Mouse (Mus musculus): Measurements from ENCODE around the gene Gm42674.

Gm42674 gene

DNA sequence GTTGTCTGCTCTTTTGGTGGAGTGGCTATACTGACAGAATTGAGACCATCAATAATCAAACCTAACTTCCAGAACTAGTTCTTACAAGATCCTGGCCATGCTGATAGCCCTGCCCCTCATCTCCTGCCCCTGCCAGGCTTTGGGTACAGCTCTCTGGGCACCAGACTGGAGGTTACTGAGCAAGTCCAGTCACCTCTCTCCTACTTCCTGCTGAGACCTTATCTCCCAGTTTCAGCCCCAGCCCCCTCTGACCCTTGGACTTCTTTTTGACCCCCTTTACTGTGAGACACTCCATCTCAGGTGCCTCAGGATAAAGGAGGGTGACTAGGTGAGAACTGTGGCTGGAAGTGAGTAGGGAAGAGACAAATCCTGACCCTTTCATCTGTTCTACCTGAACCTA, 7.4 kb downstream of the Gm42674 start:
- ChIA-PET CTCF (interaction anchor here in 1 of 4 experiments (0.7 kb wide), 1 partner anchor 15 kb away, joined by 5 read pairs; no protein-coding TSS in a partner anchor), POLR2A (interaction anchor here in 1 of 4 experiments (0.7 kb wide), 1 partner anchor 59 kb away, joined by 3 read pairs; no protein-coding TSS in a partner anchor)

- POLR2A ChIA-PET: interaction anchor here in 2 of 4 experiments (0.7 to 4.0 kb wide), 7 partner anchors 8 to 127 kb away, joined by 3 to 19 read pairs (median 4); partner anchors contain the start of gene S100a4 (in 1 of the 2)
- CTCF ChIA-PET: interaction anchor here in 2 of 4 experiments (0.6 to 1.5 kb wide), 5 partner anchors 25 to 120 kb away, joined by 3 to 4 read pairs (median 3); partner anchors contain the start of gene Snapin (in 1 of the 2)
These were observed 9.8 kb downstream of the Gm42674 start for GRCm38 (mm10) chr3:90611494-90611893.

GRCm38 (mm10) chr3:90612061-90612460, 10.4 kb downstream of the Gm42674 start:
- CTCF ChIA-PET: interaction anchor here in 3 of 4 experiments (0.6 to 4.9 kb wide), 8 partner anchors 9 to 104 kb away, joined by 3 to 44 read pairs (median 3); no protein-coding TSS in a partner anchor
- POLR2A ChIA-PET: interaction anchor here in 2 of 4 experiments (0.6 to 4.0 kb wide), 7 partner anchors 8 to 162 kb away, joined by 3 to 19 read pairs (median 4); partner anchors contain the start of genes S100a4 (in 1 of the 2) and Snapin (in 1 of the 2)

- POLR2A ChIA-PET: interaction anchor here in 3 of 4 experiments (0.6 to 4.0 kb wide), 12 partner anchors 9 to 163 kb away, joined by 3 to 19 read pairs (median 4); partner anchors contain the start of genes S100a4 (in 1 of the 3) and Snapin (in 1 of the 3)
These were observed 11.1 kb downstream of the Gm42674 start, which contains the start of gene S100a6 for GRCm38 (mm10) chr3:90612728-90613291. S100a6 (plus strand) TSS chr3:90612882.

GRCm38 (mm10) chr3:90613461-90614147, 11.9 kb downstream of the Gm42674 start:
- ChIA-PET POLR2A (interaction anchor here in 3 of 4 experiments (0.6 to 4.0 kb wide), 13 partner anchors 9 to 108 kb away, joined by 3 to 19 read pairs (median 4); no protein-coding TSS in a partner anchor), CTCF (interaction anchor here (0.6 to 4.9 kb wide), 23 partner anchors 8 to 240 kb away, joined by 3 to 44 read pairs (median 4); partner anchors contain the start of genes S100a14 (in 1 of the 4) and Snapin (in 1 of the 4))

More at GRCm38 (mm10) chr3:90612728-90613291, 11.1 kb downstream of the Gm42674 start, which contains the start of gene S100a6:
- CTCF ChIA-PET: interaction anchor here (0.6 to 4.9 kb wide), 15 partner anchors 9 to 239 kb away, joined by 3 to 44 read pairs (median 3); partner anchors contain the start of genes S100a14 (in 2 of the 4) and Snapin (in 1 of the 4)

- CTCF ChIA-PET: interaction anchor here (0.6 to 4.9 kb wide), 23 partner anchors 9 to 241 kb away, joined by 3 to 44 read pairs (median 4); partner anchors contain the start of genes S100a14 (in 1 of the 4) and Snapin (in 1 of the 4)
These were observed 12.4 kb downstream of the Gm42674 start for GRCm38 (mm10) chr3:90614148-90614530.

DNA sequence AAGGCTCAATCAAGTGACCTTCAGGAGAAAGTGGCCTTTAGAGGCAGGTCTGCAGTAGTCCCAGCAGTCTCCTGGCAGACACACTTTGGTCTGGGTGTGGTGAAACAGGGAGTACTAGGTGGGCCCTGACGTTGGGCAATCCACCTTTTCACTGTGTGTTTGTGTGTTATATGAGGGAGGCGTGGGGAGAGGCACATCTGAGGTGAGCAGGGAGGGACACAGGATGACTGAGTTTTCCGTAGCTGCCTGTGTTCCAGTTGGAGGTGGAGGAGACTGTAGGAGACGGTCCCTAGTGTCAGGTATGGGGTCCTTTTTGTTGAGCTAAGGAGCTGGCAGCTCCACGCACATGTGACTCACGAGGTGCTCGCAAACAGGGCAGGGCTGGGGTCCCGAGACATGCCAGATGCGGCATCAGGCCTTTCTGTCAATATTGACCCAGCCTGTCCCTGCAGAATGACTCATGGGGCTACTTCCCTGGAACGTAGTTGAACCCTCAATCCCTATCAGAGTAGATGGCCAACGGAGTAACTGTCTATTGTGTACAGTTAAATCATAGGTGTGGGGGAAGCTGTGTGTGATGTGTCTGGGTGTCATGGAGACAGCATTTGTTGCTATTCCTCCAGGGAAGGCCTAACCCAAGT, 13.0 kb downstream of the Gm42674 start:
- CTCF ChIA-PET: interaction anchor here (0.6 to 4.9 kb wide), 25 partner anchors 9 to 241 kb away, joined by 3 to 44 read pairs (median 4); partner anchors contain the start of genes Chtop (in 1 of the 4), S100a14 (in 1 of the 4) and Snapin (in 1 of the 4)
- POLR2A ChIA-PET: interaction anchor here in 3 of 4 experiments (0.6 to 2.9 kb wide), 17 partner anchors 10 to 135 kb away, joined by 3 to 18 read pairs (median 5); partner anchors contain the start of gene Snapin (in 2 of the 3)

More at GRCm38 (mm10) chr3:90614148-90614530, 12.4 kb downstream of the Gm42674 start:
- POLR2A ChIA-PET: interaction anchor here in 2 of 4 experiments (0.6 to 4.0 kb wide), 14 partner anchors 9 to 134 kb away, joined by 3 to 19 read pairs (median 5); no protein-coding TSS in a partner anchor

- ChIA-PET POLR2A (interaction anchor here (0.5 to 2.9 kb wide), 17 partner anchors 11 to 140 kb away, joined by 3 to 18 read pairs (median 5); partner anchors contain the start of genes Snapin (in 2 of the 4) and Chtop (in 1 of the 4)), CTCF (interaction anchor here in 3 of 4 experiments (0.6 to 4.9 kb wide), 17 partner anchors 8 to 242 kb away, joined by 3 to 44 read pairs (median 4); partner anchors contain the start of gene Chtop (in 1 of the 3))
These were observed 13.7 kb downstream of the Gm42674 start for GRCm38 (mm10) chr3:90615415-90615814.

DNA sequence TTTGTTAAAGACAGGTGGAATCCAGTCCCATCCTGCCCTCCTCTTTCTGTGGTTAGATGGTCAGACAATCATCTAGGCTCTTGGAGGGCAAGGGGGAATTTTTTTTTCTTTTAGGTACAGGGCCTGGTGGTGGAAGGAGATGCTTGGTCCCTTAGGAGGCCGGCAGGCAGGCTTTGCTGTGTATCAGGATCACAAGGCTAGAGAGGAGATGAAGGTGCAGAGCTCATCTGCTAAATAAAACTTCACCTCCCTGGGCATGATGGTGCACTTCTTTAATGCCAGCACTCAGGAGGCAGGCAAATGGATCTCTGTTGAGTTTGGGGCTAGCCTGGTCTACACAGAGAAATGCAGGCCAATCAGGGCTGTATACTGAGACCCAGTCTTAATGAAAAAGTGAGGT, 14.2 kb downstream of the Gm42674 start:
- CTCF ChIA-PET: interaction anchor here in 3 of 4 experiments (0.6 to 4.9 kb wide), 6 partner anchors 12 to 242 kb away, joined by 3 to 44 read pairs (median 4); no protein-coding TSS in a partner anchor

DNA sequence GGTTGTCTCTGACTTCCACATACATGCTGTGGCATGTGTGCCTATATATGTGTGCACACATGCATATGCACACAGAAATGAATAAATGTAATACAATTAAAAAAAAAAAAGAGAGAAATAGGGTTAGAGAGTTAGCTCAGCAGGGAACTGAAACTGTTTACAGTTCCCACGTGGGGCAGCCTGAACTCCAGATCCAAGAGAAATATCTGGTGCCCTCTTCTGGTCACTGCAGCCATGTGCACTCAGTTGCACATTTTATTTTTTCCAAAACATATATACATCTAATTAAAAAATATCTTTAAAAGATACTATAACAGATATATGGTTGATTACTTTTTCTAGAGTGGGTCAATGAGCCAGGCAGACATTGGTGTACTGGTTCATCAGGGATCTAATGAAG, 15.9 kb downstream of the Gm42674 start:
- ChIA-PET CTCF (interaction anchor here in 3 of 4 experiments (0.6 to 2.2 kb wide), 10 partner anchors 10 to 205 kb away, joined by 3 to 18 read pairs (median 4); partner anchors contain the start of gene Snapin (in 1 of the 3)), POLR2A (interaction anchor here in 2 of 4 experiments (0.6 to 1.3 kb wide), 4 partner anchors 32 to 171 kb away, joined by 3 to 5 read pairs (median 3); partner anchors contain the start of gene Snapin (in 1 of the 2))

More for the DNA sequence above, 14.2 kb downstream of the Gm42674 start:
- POLR2A ChIA-PET: interaction anchor here (0.5 to 1.7 kb wide), 9 partner anchors 29 to 141 kb away, joined by 3 to 7 read pairs (median 5); partner anchors contain the start of genes Snapin (in 2 of the 4) and Chtop (in 1 of the 4)

DNA sequence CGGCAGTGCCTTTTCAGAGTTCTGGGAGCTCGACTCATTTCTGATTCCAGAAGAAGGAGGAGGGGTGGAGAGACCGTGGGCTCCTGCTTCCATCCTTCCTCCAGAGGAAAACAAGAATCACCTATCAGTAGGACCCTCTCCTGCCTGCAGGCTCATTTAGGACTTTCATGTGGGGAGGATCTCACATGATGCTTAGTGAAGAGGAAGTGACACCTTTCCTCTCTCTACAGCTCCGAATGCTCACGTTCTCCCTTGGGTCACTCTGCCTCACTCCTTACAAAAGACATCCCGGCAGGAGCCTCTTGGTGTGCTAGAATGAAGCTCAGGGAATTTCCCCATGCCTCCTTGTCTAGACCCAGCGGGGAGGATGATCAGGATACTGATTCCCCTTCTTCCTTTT, 19.8 kb downstream of the Gm42674 start:
- CTCF ChIA-PET: interaction anchor here (0.6 to 1.6 kb wide), 9 partner anchors 9 to 248 kb away, joined by 3 to 5 read pairs (median 3); no protein-coding TSS in a partner anchor
- POLR2A ChIA-PET: interaction anchor here in 3 of 4 experiments (0.5 to 1.1 kb wide), 7 partner anchors 17 to 113 kb away, joined by 3 to 12 read pairs (median 3); partner anchors contain the start of gene Chtop (in 1 of the 3)

DNA sequence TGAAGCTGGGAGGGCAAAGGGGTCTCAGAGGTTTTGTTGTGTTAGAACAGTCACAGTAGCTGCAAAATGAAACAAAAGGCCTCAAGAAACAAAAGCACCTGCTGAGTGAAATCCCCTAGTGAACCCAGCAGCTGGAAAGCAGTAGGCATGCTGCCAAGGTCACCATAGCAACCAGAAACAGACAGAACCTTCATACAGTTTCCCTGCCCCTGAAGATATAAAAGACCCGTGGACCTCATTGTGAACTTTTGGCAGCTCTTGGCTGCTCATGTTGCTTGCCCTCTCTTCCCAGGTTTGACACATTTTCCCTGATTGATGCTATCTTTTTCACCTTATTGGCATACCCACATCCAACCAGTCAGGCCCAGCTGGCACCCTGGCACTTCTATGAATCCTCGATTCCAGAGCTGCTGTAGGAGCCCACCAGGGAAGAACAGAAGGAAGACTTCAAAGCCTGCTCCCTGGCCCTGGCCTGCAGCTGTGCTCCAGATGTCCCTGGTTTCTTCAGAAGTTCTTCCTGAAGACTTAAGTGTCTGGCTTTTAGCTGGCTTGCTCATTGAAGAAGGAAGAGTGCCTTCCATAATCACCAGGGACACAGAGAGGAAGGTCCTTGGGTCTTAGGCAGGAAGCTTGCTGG, 21.8 kb downstream of the Gm42674 start:
- ChIA-PET POLR2A (interaction anchor here in 2 of 4 experiments (1.1 to 1.3 kb wide), 3 partner anchors 10 to 110 kb away, joined by 3 to 4 read pairs (median 4); no protein-coding TSS in a partner anchor), CTCF (interaction anchor here (0.6 to 1.3 kb wide), 6 partner anchors 9 to 86 kb away, joined by 3 to 6 read pairs (median 3); partner anchors contain the start of gene S100a6 (in 1 of the 4))

- POLR2A ChIA-PET: interaction anchor here in 1 of 4 experiments (1.0 kb wide), 1 partner anchor 38 kb away, joined by 3 read pairs; no protein-coding TSS in a partner anchor
- CTCF ChIA-PET: interaction anchor here in 1 of 4 experiments (1.1 kb wide), 1 partner anchor 14 kb away, joined by 4 read pairs; no protein-coding TSS in a partner anchor
These were observed 23.8 kb downstream of the Gm42674 start for GRCm38 (mm10) chr3:90625496-90625895.

DNA sequence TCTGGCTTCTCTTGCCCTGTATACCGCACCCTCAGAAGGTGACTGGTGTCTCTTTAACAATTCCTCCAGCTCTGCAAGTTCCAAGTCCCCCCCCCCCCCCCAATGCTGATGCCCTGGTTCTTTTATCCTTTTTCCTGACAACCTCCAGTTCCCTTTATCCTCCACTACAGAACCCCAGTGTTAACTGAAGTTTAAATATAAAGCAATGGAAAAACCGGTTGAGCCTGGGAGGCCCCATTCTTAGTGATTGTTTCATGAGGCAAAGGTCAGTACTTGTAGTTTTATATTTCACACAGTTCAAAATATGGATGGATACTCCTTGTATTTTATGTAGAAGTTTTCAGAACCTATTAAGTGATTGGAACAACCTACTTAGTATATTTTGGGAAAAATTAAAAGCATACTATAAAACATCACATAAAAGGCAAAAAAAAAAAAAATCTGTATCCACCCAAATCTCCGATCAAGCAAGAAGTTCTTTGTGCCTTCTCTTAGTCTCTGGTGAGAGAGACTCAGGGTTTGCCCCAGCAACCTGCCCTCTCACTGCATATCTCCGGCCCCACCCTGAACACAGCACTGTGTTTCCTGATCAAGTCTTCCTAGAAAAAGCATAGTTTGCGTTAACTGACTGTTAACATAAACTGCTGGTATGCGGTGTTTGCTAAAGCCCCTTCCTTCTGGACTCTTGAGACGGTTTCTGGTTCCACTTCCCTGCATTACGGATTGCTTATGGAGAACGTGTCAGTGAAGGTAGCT, 24.7 kb downstream of the Gm42674 start:
- ChIA-PET CTCF (interaction anchor here in 1 of 4 experiments (1.1 to 4.1 kb wide), 3 partner anchors 13 to 40 kb away, joined by 4 to 14 read pairs (median 9); no protein-coding TSS in a partner anchor), POLR2A (no interaction called here)

- ChIA-PET POLR2A (interaction anchor here in 3 of 4 experiments (0.6 to 1.1 kb wide), 3 partner anchors 27 to 152 kb away, joined by 3 to 6 read pairs (median 4); partner anchors contain the start of gene Ilf2 (in 1 of the 3)), CTCF (interaction anchor here (0.5 to 4.1 kb wide), 18 partner anchors 9 to 1171 kb away, joined by 3 to 14 read pairs (median 4); partner anchors contain the start of gene S100a6 (in 1 of the 4))
These were observed 25.7 kb downstream of the Gm42674 start for GRCm38 (mm10) chr3:90627366-90627765.

Measured in embryonic stem cell, embryonic (primary cell).